Mouse (Mus musculus) thymus, postnatal 10 days (tissue): ENCODE data around the gene Cdc42se1.
A peak's percentile ranks its signal among the peaks of the same experiment; 100 is the strongest.

ENCODE experiments used
- DNase-seq, 2 experiments: peaks; one replicate each; pipeline ENCODE4 v3.0.0; 2021; ENCODE audit warnings: low spot score in 2 of 2

The Cdc42se1 gene

GRCm38 (mm10) chr3:95250361-95250760 lies 21.8 kb downstream of the Cdc42se1 start:
- DNase-seq, result no peak

- DNase-seq, result no peak
Observed at GRCm38 (mm10) chr3:95250783-95251424, 22.4 kb downstream of the Cdc42se1 start, which contains the start of gene Bnipl. Gene Bnipl (minus strand): TSS chr3:95251193.

- DNase-seq, result no peak
Observed at GRCm38 (mm10) chr3:95256931-95257330, 28.4 kb downstream of the Cdc42se1 start.

- DNase-seq, result no peak
Observed at GRCm38 (mm10) chr3:95261975-95262374, 33.4 kb downstream of the Cdc42se1 start.

GRCm38 (mm10) chr3:95263089-95263739 lies 34.7 kb downstream of the Cdc42se1 start:
- DNase-seq, result peak; percentile 70 to 86

GRCm38 (mm10) chr3:95264724-95265123 lies 36.2 kb downstream of the Cdc42se1 start:
- DNase-seq, result no peak

GRCm38 (mm10) chr3:95266052-95266451 lies 37.5 kb downstream of the Cdc42se1 start:
- no peak for DNase-seq

GRCm38 (mm10) chr3:95267855-95268254 lies 39.3 kb downstream of the Cdc42se1 start:
- DNase-seq, result no peak

GRCm38 (mm10) chr3:95269789-95270188 lies 41.3 kb downstream of the Cdc42se1 start:
- DNase-seq, result no peak

GRCm38 (mm10) chr3:95270766-95271364 lies 42.3 kb downstream of the Cdc42se1 start:
- DNase-seq, result no peak

- DNase-seq, result no peak
Observed at GRCm38 (mm10) chr3:95273471-95273870, 44.9 kb downstream of the Cdc42se1 start.

GRCm38 (mm10) chr3:95274453-95274852 lies 45.9 kb downstream of the Cdc42se1 start:
- no peak for DNase-seq

- no peak for DNase-seq
Observed at GRCm38 (mm10) chr3:95275161-95275560, 46.6 kb downstream of the Cdc42se1 start.

GRCm38 (mm10) chr3:95276428-95276934 lies 47.9 kb downstream of the Cdc42se1 start:
- DNase-seq, result no peak

GRCm38 (mm10) chr3:95277149-95277551 lies 48.6 kb downstream of the Cdc42se1 start:
- DNase-seq, result no peak

- DNase-seq, result no peak
Observed at GRCm38 (mm10) chr3:95280747-95281146, 52.2 kb downstream of the Cdc42se1 start.

GRCm38 (mm10) chr3:95281216-95282126 lies 52.9 kb downstream of the Cdc42se1 start, which contains the start of the genes Mindy1 and Prune1:
Gene Mindy1 (plus strand): TSS chr3:95281345.
Gene Prune1 (minus strand): TSS chr3:95282076.
- DNase-seq, result peak; percentile 99

GRCm38 (mm10) chr3:95282381-95282864 lies 53.9 kb downstream of the Cdc42se1 start:
- peak; percentile 52 to 54 for DNase-seq

GRCm38 (mm10) chr3:95282865-95283588 lies 54.5 kb downstream of the Cdc42se1 start:
- peak; percentile 44 to 49 for DNase-seq

GRCm38 (mm10) chr3:95283589-95283941 lies 55.0 kb downstream of the Cdc42se1 start:
- DNase-seq, result no peak

- no peak for DNase-seq
Observed at GRCm38 (mm10) chr3:95284062-95284461, 55.5 kb downstream of the Cdc42se1 start.
